Mouse (Mus musculus): ENCODE results near the gene Ankrd54. TPM values are rescaled to one million over a fixed set of nuclear protein-coding genes. Genes with fewer than 3 reads are reported as not detected.

Ankrd54 gene
- 5.8 TPM for polyA plus RNA-seq (2017; shearing (Covaris generic))

DNA sequence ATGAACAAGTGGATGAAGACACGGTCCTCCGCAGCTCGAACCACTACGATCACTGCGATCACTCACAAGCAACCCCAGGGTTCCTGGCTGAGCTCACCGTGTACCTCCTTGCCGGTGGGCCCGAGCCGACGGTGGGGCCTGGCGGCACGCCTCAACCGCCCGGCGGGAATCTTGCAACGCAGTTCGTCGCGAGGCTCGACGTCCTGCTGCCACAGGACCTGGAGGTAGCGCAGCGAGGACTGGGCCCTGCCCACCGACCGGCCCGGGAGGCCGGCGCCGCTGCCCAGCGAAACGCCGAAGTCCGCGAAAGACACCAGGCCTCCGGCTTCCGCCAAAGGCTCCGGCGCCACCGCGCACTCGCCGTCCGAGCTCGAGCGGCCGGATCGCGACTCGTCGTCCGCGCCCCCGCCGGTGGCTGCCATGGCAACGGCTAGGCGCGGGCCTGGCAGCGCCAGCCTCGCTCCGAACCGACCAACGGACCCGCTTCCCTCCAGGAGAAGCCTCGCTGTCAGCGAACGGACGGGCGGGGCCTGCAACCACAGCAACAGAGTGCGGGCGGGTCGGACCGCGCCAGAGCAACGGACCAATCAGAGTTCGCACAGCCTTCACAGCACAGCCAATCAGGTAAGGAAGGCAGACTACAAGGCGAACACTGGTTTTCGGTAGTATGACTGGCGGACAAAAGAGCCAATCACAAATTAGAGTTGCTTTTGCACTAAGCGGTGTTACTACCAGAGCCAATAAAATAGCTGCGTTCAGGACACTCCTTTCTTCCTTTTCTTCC, at the start of gene Ankrd54:
Gene Ankrd54 (minus strand): TSS at position 518 of the 784 bp plus-strand sequence.

DNA sequence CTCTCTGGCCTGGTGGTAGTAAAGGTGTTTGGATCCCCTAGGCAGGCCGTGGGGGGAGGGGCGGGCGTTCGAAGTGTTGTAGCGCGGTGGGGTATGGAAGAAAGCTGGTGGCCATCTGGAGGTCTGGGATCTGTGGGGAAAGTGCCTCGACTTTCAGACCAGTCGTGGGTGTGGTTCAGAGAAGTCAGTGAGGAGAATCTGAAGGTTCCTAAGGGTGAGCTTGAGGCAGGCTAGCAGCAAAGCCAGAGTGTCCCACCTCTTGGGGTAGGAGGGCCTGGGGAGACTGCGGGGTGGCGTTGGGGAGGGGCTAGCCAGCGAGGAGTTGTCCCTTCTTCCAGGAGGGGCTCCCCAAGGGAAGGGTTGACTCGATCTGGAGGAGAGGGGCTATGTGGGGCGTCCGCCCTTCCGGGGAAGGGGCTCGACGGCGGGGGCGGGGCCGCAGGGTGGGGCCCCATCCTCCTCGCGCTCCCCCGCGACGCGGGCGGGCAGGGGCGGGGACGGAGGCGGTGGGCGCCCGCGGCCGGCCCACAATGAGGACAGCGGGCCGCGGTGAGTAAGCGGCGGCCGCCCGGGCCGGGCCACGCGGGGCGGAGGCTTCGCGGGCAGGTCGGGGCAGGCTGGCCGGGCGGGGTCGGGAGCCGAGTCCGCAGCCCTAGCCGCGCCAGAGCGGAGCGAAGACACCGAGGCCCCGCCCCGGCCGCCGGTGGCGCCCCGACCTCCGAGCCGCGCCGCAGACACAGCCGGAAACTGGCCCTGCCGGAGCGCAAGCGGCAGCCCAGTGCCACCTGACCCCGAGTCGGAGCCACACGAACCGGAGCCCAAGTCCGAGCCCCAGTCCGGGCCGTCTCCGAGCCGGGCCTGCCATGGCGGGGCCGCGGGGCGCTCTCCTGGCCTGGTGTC, 46.0 kb upstream of the Ankrd54 start, which contains the start of gene Micall1:
Gene Micall1 (plus strand): TSS at position 478 of the 900 bp plus-strand sequence.

DNA sequence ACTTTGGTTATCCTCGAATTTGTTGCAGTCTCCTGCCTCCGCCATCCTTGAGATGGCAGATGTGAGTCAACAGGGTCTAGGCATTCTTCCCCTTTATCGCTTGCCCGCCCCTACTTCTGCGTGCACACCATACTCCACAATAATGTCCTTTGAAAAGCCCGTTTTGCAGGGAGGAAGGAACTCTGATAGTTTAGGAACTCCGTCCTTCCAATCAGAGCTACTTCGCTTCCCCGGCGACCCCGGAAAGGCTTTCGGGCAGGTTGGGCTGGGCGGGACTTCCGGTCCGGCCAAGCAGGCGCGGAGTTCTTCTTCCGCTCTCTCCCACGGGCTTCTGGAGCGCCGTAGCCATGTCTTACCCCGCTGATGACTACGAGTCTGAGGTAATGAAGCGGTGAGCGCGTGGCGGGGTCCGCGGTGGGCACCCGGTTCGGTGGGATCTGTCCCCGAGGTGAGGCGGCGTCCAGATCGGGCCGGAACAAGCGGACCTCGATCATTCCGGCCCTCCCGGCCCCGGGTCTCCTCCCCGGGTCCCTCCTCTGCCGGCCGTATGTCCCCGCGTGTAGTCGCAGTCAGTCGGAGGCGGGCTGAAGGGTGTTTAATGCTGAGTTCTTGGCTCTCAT, 12.3 kb upstream of the Ankrd54 start, which contains the start of gene Eif3l:
Gene Eif3l (plus strand): TSS at position 267 of the 620 bp plus-strand sequence.

GRCm38 (mm10) chr15:79041585-79041984, 21.1 kb downstream of the Ankrd54 start, which contains the start of gene Galr3:
Gene Galr3, plus strand, starts transcription at chr15:79041885.

GRCm38 (mm10) chr15:79028237-79028738, 34.4 kb downstream of the Ankrd54 start, which contains the start of gene H1f0:
Gene H1f0, plus strand, starts transcription at chr15:79028450.

Other genes with a start within 250 kb of the Ankrd54 start
- gene Cdc42ep1, start 220.3 kb downstream of the Ankrd54 start, polyA plus RNA-seq (2017; shearing (Covaris generic)): not detected
- not detected for gene Lgals2, start 207.4 kb downstream of the Ankrd54 start, polyA plus RNA-seq (2017; shearing (Covaris generic))
- gene Gga1, start 185.7 kb downstream of the Ankrd54 start, polyA plus RNA-seq (2017; shearing (Covaris generic)): 75.5 TPM
- gene Gm49510, start 163.2 kb downstream of the Ankrd54 start, polyA plus RNA-seq (2017; shearing (Covaris generic)): not detected
- gene Sh3bp1, start 163.1 kb downstream of the Ankrd54 start, polyA plus RNA-seq (2017; shearing (Covaris generic)): 225 TPM
- 1.3 TPM for gene Pdxp, start 149.0 kb downstream of the Ankrd54 start, polyA plus RNA-seq (2017; shearing (Covaris generic))
- 462 TPM for gene Lgals1, start 136.2 kb downstream of the Ankrd54 start, polyA plus RNA-seq (2017; shearing (Covaris generic))
- gene Nol12, start 128.0 kb downstream of the Ankrd54 start, polyA plus RNA-seq (2017; shearing (Covaris generic)): 61.0 TPM
- 48.6 TPM for gene Triobp, start 115.2 kb downstream of the Ankrd54 start, polyA plus RNA-seq (2017; shearing (Covaris generic))
- gene H1f0, start 34.4 kb downstream of the Ankrd54 start, polyA plus RNA-seq (2017; shearing (Covaris generic)): 31.2 TPM
- not detected for gene Galr3, start 21.0 kb downstream of the Ankrd54 start, polyA plus RNA-seq (2017; shearing (Covaris generic))
- 191 TPM for gene Eif3l, start 12.3 kb upstream of the Ankrd54 start, polyA plus RNA-seq (2017; shearing (Covaris generic))
- gene Micall1, start 46.0 kb upstream of the Ankrd54 start, polyA plus RNA-seq (2017; shearing (Covaris generic)): 13.6 TPM
- gene Polr2f, start 78.1 kb upstream of the Ankrd54 start, polyA plus RNA-seq (2017; shearing (Covaris generic)): 220 TPM
- 2.2 TPM for gene 1700088E04Rik, start 78.4 kb upstream of the Ankrd54 start, polyA plus RNA-seq (2017; shearing (Covaris generic))
- gene Sox10, start 102.3 kb upstream of the Ankrd54 start, polyA plus RNA-seq (2017; shearing (Covaris generic)): not detected
- gene Pick1, start 166.3 kb upstream of the Ankrd54 start, polyA plus RNA-seq (2017; shearing (Covaris generic)): 42.8 TPM
- gene Gm49486, start 166.5 kb upstream of the Ankrd54 start, polyA plus RNA-seq (2017; shearing (Covaris generic)): 0.14 TPM
- gene Slc16a8, start 191.9 kb upstream of the Ankrd54 start, polyA plus RNA-seq (2017; shearing (Covaris generic)): not detected
- not detected for gene Baiap2l2, start 222.6 kb upstream of the Ankrd54 start, polyA plus RNA-seq (2017; shearing (Covaris generic))

All from CD4-positive, CD25-positive, alpha-beta regulatory T cell, adult 9 weeks (primary cell).